Mouse (Mus musculus) adrenal gland, postnatal 36 days (tissue): ENCODE measurements at regions not wholly inside any gene's neighbourhood (a gene's known extent, or its start where the extent isn't known, plus 50 kb on each side); places are given as distances from the start of the nearest gene placed in this dataset.

Source experiments
- DNase-seq, 2 experiments: peaks; one replicate each; pipeline ENCODE4 v3.0.0; 2021; ENCODE audit warnings: mixed read lengths in 1 of 2

- DNase-seq = no peak
Observed at GRCm38 (mm10) chr3:126491251-126491913, 104.7 kb upstream of the Camk2d start.

GRCm38 (mm10) chr3:126491914-126492265 is 104.2 kb upstream of the Camk2d start:
- DNase-seq = no peak

- DNase-seq = no peak
Observed at GRCm38 (mm10) chr3:126498823-126499222, 97.3 kb upstream of the Camk2d start.

GRCm38 (mm10) chr3:126500247-126500646 is 95.9 kb upstream of the Camk2d start:
- no peak for DNase-seq

GRCm38 (mm10) chr3:126501826-126502225 is 94.3 kb upstream of the Camk2d start:
- DNase-seq = no peak

GRCm38 (mm10) chr3:126505685-126506084 is 90.4 kb upstream of the Camk2d start:
- no peak for DNase-seq

GRCm38 (mm10) chr3:126514842-126515241 is 81.3 kb upstream of the Camk2d start:
- no peak for DNase-seq

- DNase-seq = no peak
Observed at GRCm38 (mm10) chr3:126534118-126534820, 61.8 kb upstream of the Camk2d start.

- no peak for DNase-seq
Observed at GRCm38 (mm10) chr3:126535340-126535739, 60.8 kb upstream of the Camk2d start.

GRCm38 (mm10) chr3:126538516-126538915 is 57.6 kb upstream of the Camk2d start:
- DNase-seq = no peak

GRCm38 (mm10) chr3:126541105-126541504 is 55.0 kb upstream of the Camk2d start:
- peak; percentile 30 to 55 for DNase-seq
